Mouse (Mus musculus): ENCODE measurements around the gene Ssb.

DNA sequence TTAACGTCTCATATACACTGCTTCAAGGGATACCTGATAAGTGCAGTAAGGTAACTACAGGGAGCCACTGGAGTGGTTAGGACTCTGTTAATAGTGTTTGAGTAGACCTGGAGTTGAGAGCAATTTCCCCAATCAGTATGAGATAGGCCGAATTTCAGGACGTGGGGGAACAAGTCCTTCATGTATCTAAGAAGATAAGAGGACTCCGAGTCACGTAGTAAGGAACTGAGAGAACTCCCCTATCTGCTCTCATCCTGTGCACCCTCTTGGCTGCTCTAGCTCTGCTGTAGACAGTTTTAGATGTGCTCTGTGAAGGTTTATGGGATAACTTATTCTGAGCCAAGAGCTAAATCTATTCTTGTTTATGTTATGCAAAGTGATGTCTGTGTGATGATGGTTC is 44.8 kb upstream of the Ssb start:
- TF ChIP-seq CTCF (IDR thresholded peaks at IDR 0.05; ENCODE audit: low read depth, low read length) (no peak), POLR2A (IDR thresholded peaks at IDR 0.05; ENCODE audit: insufficient read depth, low read length) (no peak)
